In genomic region chr6:87849780-87850154, GRCm38 (mm10) we compare ENCODE assay signal across 8 mouse cellular contexts. TPM values are rescaled to one million over a fixed set of nuclear protein-coding genes. Genes with fewer than 3 reads are reported as not detected.
DNase-seq lines count a peak whose midpoint lies in the region; ATAC-seq and TF ChIP-seq lines count a peak whose summit lies in the region.

No protein-coding gene starts in this region.

- H3K27me3 ChIP-seq in hindbrain, embryonic 16.5 days (replicated peaks; ENCODE audit: control insufficient read depth, insufficient read depth, low read length) = no peaks in the 10 kb centered on the region
- no peaks in the 10 kb centered on the region for H3K27me3 ChIP-seq in midbrain, embryonic 12.5 days

- peak overlapping the region; percentile 88 for H3K4me2 ChIP-seq in hindbrain, embryonic 16.5 days (ENCODE audit: low read length)
- H3K4me2 ChIP-seq in midbrain, embryonic 12.5 days (replicated peaks) = peak overlapping the region; percentile 85

- H3K4me3 ChIP-seq in lung, adult 2 months (replicated peaks; ENCODE audit: extremely low read depth, low read depth, low read length) = peak overlapping the region; percentile 98
- H3K4me3 ChIP-seq in hindbrain, embryonic 16.5 days (ENCODE audit: low read length) = peak overlapping the region; percentile 65
- peak overlapping the region; percentile 100 for H3K4me3 ChIP-seq in midbrain, embryonic 12.5 days

- no peak for DNase-seq in lung, adult 2 months
- DNase-seq in lung, postnatal 14 days = no peak
- peak; percentile 44 for DNase-seq in brain, embryonic 14.5 days (ENCODE audit: low read depth)
- DNase-seq in gastrocnemius, postnatal 4 days (ENCODE audit: low spot score in 2 of 2) = no peak
- DNase-seq in ovary, postnatal 10 days (ENCODE audit: low spot score) = no peak
- DNase-seq in kidney, adult 8-10 months = no peak

- H3K4me1 ChIP-seq in lung, adult 2 months (ENCODE audit: control insufficient read depth, insufficient read depth, low read length) = peaks cover 15% of the 10 kb centered on the region
- peaks cover 26% of the 10 kb centered on the region for H3K4me1 ChIP-seq in hindbrain, embryonic 16.5 days (ENCODE audit: control insufficient read depth, insufficient read depth, low read depth, low read length)
- H3K4me1 ChIP-seq in midbrain, embryonic 12.5 days = peaks cover 24% of the 10 kb centered on the region

- WGBS in lung, adult 2 months = under 1% methylated on average over 8 of the region's 8 CpGs
- 1% methylated on average over 8 of the region's 8 CpGs for WGBS in hindbrain, embryonic 16.5 days
- 2% methylated on average over 8 of the region's 8 CpGs for WGBS in midbrain, embryonic 12.5 days

- TF ChIP-seq CTCF in lung, adult 2 months (IDR thresholded peaks at IDR 0.05; ENCODE audit: insufficient read depth, low read length) = no peak
- TF ChIP-seq CTCF in brain, embryonic 14.5 days (IDR thresholded peaks at IDR 0.05; ENCODE audit: borderline replicate concordance, extremely low read depth, insufficient read depth, insufficient read length) = no peak

- H3K9ac ChIP-seq in hindbrain, embryonic 16.5 days (ENCODE audit: low read depth, low read length) = peak overlapping the region; percentile 75
- H3K9ac ChIP-seq in midbrain, embryonic 12.5 days (replicated peaks) = peak overlapping the region; percentile 99

- H3K27ac ChIP-seq in hindbrain, embryonic 16.5 days (ENCODE audit: low read depth, low read length) = no peak overlapping the region
- H3K27ac ChIP-seq in midbrain, embryonic 12.5 days (replicated peaks) = no peak overlapping the region

- peaks cover 6% of the 10 kb centered on the region for H3K36me3 ChIP-seq in hindbrain, embryonic 16.5 days (ENCODE audit: control insufficient read depth, insufficient read depth, low read length)
- peaks cover 14% of the 10 kb centered on the region for H3K36me3 ChIP-seq in midbrain, embryonic 12.5 days

- ATAC-seq in hindbrain, embryonic 16.5 days = no peak
- no peak for ATAC-seq in midbrain, embryonic 12.5 days (ENCODE audit: low FRiP score, low read depth)

- no peaks in the 10 kb centered on the region for H3K9me3 ChIP-seq in hindbrain, embryonic 16.5 days (ENCODE audit: control insufficient read depth, low read length)
- no peaks in the 10 kb centered on the region for H3K9me3 ChIP-seq in midbrain, embryonic 12.5 days

- no peak for TF ChIP-seq POLR2A in lung, adult 2 months (IDR thresholded peaks at IDR 0.05; ENCODE audit: borderline replicate concordance, extremely low read depth, low read depth, low read length)
- TF ChIP-seq POLR2A in brain, embryonic 14.5 days (IDR thresholded peaks at IDR 0.05; ENCODE audit: borderline replicate concordance, extremely low read depth, insufficient read depth, insufficient read length, poor library complexity, severe bottlenecking) = no peak

RNA-seq across cellular contexts. Expression of gene Cnbp, which starts 1.1 kb away (rescaled TPM):
- 140 and 217 TPM in 2 replicates for polyA plus RNA-seq in lung, adult 2 months (2012; rRNA removed)
- 264 and 299 TPM in 2 replicates for polyA plus RNA-seq in brain, embryonic 14.5 days (2012; rRNA removed)
- polyA plus RNA-seq in hindbrain, embryonic 16.5 days (2015; fragmentation: Nextera tagmentation; extraction: Ambion mirVana) = 533 and 548 TPM in 2 replicates
- 905 and 949 TPM in 2 replicates for polyA plus RNA-seq in midbrain, embryonic 12.5 days (2016; fragmentation: Nextera tagmentation; extraction: Ambion mirVana)
- total RNA-seq in gastrocnemius, postnatal 4 days (2021) = 100 to 1,000 TPM; 469 to 478 TPM

RNA-seq across cellular contexts. Expression of gene Isy1, which starts 11.2 kb away (rescaled TPM):
- 21.2 and 21.4 TPM in 2 replicates for polyA plus RNA-seq in lung, adult 2 months (2012; rRNA removed)
- polyA plus RNA-seq in brain, embryonic 14.5 days (2012; rRNA removed) = 31.3 and 38.3 TPM in 2 replicates
- polyA plus RNA-seq in hindbrain, embryonic 16.5 days (2015; fragmentation: Nextera tagmentation; extraction: Ambion mirVana) = 24.0 and 24.4 TPM in 2 replicates
- polyA plus RNA-seq in midbrain, embryonic 12.5 days (2016; fragmentation: Nextera tagmentation; extraction: Ambion mirVana) = 52.5 and 54.2 TPM in 2 replicates
- 10 to 100 TPM; 25.1 to 28.0 TPM for total RNA-seq in gastrocnemius, postnatal 4 days (2021)

RNA-seq across cellular contexts. Expression of gene Gm45140, which starts 14.2 kb away (rescaled TPM):
- polyA plus RNA-seq in lung, adult 2 months (2012; rRNA removed) = 0.47 and 0.68 TPM in 2 replicates
- 5.9 and 6.8 TPM in 2 replicates for polyA plus RNA-seq in brain, embryonic 14.5 days (2012; rRNA removed)
- 2.9 and 3.9 TPM in 2 replicates for polyA plus RNA-seq in hindbrain, embryonic 16.5 days (2015; fragmentation: Nextera tagmentation; extraction: Ambion mirVana)
- 2.3 and 2.8 TPM in 2 replicates for polyA plus RNA-seq in midbrain, embryonic 12.5 days (2016; fragmentation: Nextera tagmentation; extraction: Ambion mirVana)
- total RNA-seq in gastrocnemius, postnatal 4 days (2021) = 1 to 10 TPM; 4.1 to 4.2 TPM

RNA-seq across cellular contexts. Expression of gene Rab43, which starts 37.8 kb away (rescaled TPM):
- 43.0 and 46.2 TPM in 2 replicates for polyA plus RNA-seq in lung, adult 2 months (2012; rRNA removed)
- 13.4 and 14.3 TPM in 2 replicates for polyA plus RNA-seq in brain, embryonic 14.5 days (2012; rRNA removed)
- 9.4 and 11.7 TPM in 2 replicates for polyA plus RNA-seq in hindbrain, embryonic 16.5 days (2015; fragmentation: Nextera tagmentation; extraction: Ambion mirVana)
- polyA plus RNA-seq in midbrain, embryonic 12.5 days (2016; fragmentation: Nextera tagmentation; extraction: Ambion mirVana) = 10.6 and 11.0 TPM in 2 replicates
- total RNA-seq in gastrocnemius, postnatal 4 days (2021) = 10 to 100 TPM; 21.4 to 25.1 TPM

RNA-seq across cellular contexts. Expression of gene Copg1, which starts 37.8 kb away (rescaled TPM):
- 36.4 and 56.2 TPM in 2 replicates for polyA plus RNA-seq in lung, adult 2 months (2012; rRNA removed)
- polyA plus RNA-seq in brain, embryonic 14.5 days (2012; rRNA removed) = 78.3 and 121 TPM in 2 replicates
- 220 and 225 TPM in 2 replicates for polyA plus RNA-seq in hindbrain, embryonic 16.5 days (2015; fragmentation: Nextera tagmentation; extraction: Ambion mirVana)
- polyA plus RNA-seq in midbrain, embryonic 12.5 days (2016; fragmentation: Nextera tagmentation; extraction: Ambion mirVana) = 155 TPM in 2 replicates
- total RNA-seq in gastrocnemius, postnatal 4 days (2021) = 10 to 100 TPM; 93.9 to 95.2 TPM
